Mouse (Mus musculus): ENCODE results near the gene Ric3.

DNA sequence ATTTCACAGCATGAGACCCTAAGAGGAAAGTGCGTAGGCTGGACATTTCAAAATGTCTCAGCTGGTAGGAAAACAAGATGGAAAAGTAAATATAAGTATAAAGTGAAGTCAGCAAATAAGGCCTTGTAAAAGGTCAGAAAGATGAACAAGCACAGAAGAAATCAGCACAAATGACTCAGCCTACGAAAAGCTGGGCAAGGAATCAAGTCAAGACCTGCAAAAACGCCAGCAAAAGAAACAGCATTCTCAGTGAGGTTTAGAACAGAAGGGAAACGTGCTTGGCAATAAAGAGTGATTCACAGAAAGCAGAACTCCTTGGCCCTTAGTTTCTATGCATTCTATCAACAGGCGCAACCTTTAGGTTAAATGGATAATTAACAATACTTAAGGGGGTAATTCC lies 10.8 kb downstream of the Ric3 start:
- no peak for TF ChIP-seq CTCF (IDR thresholded peaks at IDR 0.05)
- TF ChIP-seq EP300 (IDR thresholded peaks at IDR 0.05) = no peak
